Mouse (Mus musculus): ENCODE results near the gene Gfod1.

DNA sequence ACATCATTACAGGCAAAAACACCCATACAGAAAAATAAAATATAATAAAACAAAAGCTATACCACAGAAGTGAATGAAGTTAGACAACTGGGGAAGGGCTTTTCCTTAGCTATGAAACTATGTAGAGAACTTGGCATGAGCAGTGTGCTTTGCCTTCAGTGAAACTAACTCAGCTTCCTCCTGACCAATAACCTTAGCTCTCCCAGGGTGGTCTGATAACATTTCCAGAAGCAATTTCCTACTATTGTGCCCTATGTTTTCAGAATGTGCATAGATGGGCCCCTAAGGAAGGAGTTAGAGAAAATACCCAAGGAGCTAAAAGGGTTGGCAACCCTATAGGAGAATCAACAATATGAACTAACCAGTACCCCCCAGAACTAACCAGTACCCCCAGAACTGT, 42.9 kb upstream of the Gfod1 start:
- no peak for TF ChIP-seq POLR2A (IDR thresholded peaks at IDR 0.05; ENCODE audit: borderline replicate concordance, insufficient read depth, low read length)
- TF ChIP-seq CTCF (IDR thresholded peaks at IDR 0.05; ENCODE audit: borderline replicate concordance, insufficient read depth, low read depth, low read length) = no peak

All from cerebellum, adult 2 months (tissue).